Mouse (Mus musculus): Measurements from ENCODE around the gene Vps50.

GRCm38 (mm10) chr6:3572221-3572815 is 74.1 kb downstream of the Vps50 start:
- TF ChIP-seq CTCF (IDR thresholded peaks at IDR 0.05; ENCODE audit: control insufficient read depth, insufficient read depth, insufficient read length) = no peak
- TF ChIP-seq MAX (IDR thresholded peaks at IDR 0.05) = no peak
- no peak for TF ChIP-seq USF1 (IDR thresholded peaks at IDR 0.05; ENCODE audit: low read depth)
- TF ChIP-seq MYOG (IDR thresholded peaks at IDR 0.05; ENCODE audit: control insufficient read depth, extremely low read depth, insufficient read length) = no peak

Data from C2C12 (cell line).